Mouse (Mus musculus) midbrain, embryonic 12.5 days (tissue): Measurements from ENCODE around the gene Mindy2. TPM values are rescaled to one million over a fixed set of nuclear protein-coding genes. Genes with fewer than 3 reads are reported as not detected.
A peak's percentile ranks its signal among the peaks of the same experiment; 100 is the strongest.

Source experiments
- ATAC-seq: fragments of 200-750 bp; cut with Nextera tagmentation; 2 replicates; pipeline ENCODE4 v1.8.0; 2017; ENCODE audit warnings: low read depth, moderate TSS enrichment, moderate library complexity; ENCODE audit not compliant: low FRiP score
- H3K27ac ChIP-seq: fragments of 300-500 bp; sonication (generic); replicated peaks from 2 replicates; pipeline ENCODE4 v1.5.1; 2016; ENCODE audit warnings: mild to moderate bottlenecking
- H3K27me3 ChIP-seq: fragments of 300-500 bp; sonication (generic); 2 replicates; pipeline ENCODE4 v1.6.1; 2016; ENCODE audit warnings: mild to moderate bottlenecking
- H3K36me3 ChIP-seq: fragments of 300-500 bp; sonication (generic); 2 replicates; pipeline ENCODE4 v1.6.1; 2016
- H3K4me1 ChIP-seq: fragments of 300-500 bp; sonication (generic); 2 replicates; pipeline ENCODE4 v1.6.1; 2016
- H3K4me2 ChIP-seq: fragments of 300-500 bp; sonication (generic); replicated peaks from 2 replicates; pipeline ENCODE4 v1.6.1; 2016; ENCODE audit warnings: mild to moderate bottlenecking, moderate library complexity
- H3K4me3 ChIP-seq: fragments of 300-500 bp; sonication (generic); 2 replicates; pipeline ENCODE4 v1.5.1; 2016; ENCODE audit warnings: mild to moderate bottlenecking
- H3K9ac ChIP-seq: fragments of 300-500 bp; sonication (generic); replicated peaks from 2 replicates; pipeline ENCODE4 v1.6.1; 2016; ENCODE audit warnings: mild to moderate bottlenecking, moderate library complexity
- H3K9me3 ChIP-seq: fragments of 300-500 bp; sonication (generic); 2 replicates; pipeline ENCODE4 v1.6.1; 2016; ENCODE audit warnings: mild to moderate bottlenecking
- WGBS: fragments of 180-500 bp; shearing (Covaris S2); methylation state at CpG from one replicate; pipeline ENCODE4 v1.1.7; 2016; 5-methylcytosine and 5-hydroxymethylcytosine counted together
- polyA plus RNA-seq: library from polyadenylated mRNA; unstranded; fragments of >200 nt; fragmentation: Nextera tagmentation; extraction: Ambion mirVana; gene quantifications from 2 replicates; pipeline ENCODE4 v1.2.1, GENCODE M21; 2016

Gene Mindy2
- polyA plus RNA-seq, 1 experiment from 2014 or later: 19.4 TPM

DNA sequence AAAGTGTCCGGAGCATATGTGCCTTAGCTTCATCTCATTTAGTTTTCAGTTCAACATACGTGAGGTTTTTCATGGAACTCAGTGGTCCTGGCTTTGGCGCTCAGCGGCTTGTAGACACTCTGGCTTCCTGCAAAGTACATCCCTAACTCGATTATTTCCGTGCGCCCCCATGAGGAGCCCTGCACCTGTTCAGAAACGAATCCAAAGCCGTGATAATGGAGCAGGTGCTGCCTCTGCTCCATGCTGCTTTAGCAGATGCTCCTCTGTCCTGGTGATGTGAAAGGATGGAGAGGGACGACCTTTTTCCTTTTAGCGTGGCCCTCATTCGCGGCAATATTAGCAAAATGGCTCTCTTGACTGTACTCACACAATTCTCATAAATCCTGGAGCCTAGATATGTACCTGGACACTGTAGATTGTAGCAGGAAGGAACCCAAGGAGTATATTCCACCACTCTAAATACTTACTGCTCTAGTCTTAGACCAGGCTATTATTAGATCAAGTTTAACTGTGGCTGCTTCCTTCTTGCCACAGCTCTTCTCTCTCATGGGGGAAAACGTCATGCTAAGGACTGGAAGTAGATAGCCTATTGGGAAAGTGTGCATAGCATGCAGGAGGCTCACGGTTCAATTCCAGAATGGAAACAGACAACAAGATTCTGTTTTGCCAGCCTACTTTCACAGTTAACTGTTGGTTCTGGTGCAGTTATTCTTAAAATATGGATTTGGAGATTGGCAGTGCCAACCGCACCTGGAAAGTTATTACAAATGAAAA, 8.6 kb upstream of the Mindy2 start:
- no peak for ATAC-seq
- no peak overlapping the region for H3K9ac ChIP-seq
- H3K4me2 ChIP-seq: no peak overlapping the region
- H3K36me3 ChIP-seq: no peaks in the 10 kb centered on the region
- 74% methylated on average over 16 of the region's 16 CpGs for WGBS
- no peak overlapping the region for H3K27ac ChIP-seq
- no peak overlapping the region for H3K4me3 ChIP-seq
- no peaks in the 10 kb centered on the region for H3K27me3 ChIP-seq
- no peaks in the 10 kb centered on the region for H3K4me1 ChIP-seq
- 0 out of 2 replicates have a peak, but pooled peaks cover 3% of the 10 kb centered on the region for H3K9me3 ChIP-seq

DNA sequence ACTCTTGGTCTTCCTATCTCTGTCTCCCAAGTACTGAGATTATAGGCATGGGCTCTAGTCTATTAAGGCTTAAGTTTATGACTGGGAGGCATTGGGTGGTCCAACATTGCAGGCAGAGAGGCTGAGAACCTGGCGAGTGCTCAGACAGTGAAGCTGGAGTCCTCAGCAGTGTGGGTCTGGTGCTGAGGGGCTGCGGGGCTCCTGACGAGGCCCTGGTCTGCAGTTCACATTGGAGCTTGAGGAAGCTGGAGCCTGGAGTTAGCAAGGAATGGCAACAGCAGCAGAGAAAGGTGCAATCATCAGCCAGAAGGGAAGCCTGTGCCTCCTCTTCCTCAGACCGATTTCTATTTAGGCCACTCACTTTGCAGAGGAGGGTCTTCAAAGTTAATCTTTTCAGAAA, 7.9 kb upstream of the Mindy2 start:
- H3K9ac ChIP-seq: no peak overlapping the region
- H3K27me3 ChIP-seq: no peaks in the 10 kb centered on the region
- H3K4me1 ChIP-seq: no peaks in the 10 kb centered on the region
- no peak overlapping the region for H3K27ac ChIP-seq
- no peak overlapping the region for H3K4me3 ChIP-seq
- H3K9me3 ChIP-seq: 0 out of 2 replicates have a peak, but pooled peaks cover 3% of the 10 kb centered on the region
- no peak for ATAC-seq
- H3K4me2 ChIP-seq: no peak overlapping the region
- WGBS: 85% methylated on average over 4 of the region's 4 CpGs
- H3K36me3 ChIP-seq: no peaks in the 10 kb centered on the region

DNA sequence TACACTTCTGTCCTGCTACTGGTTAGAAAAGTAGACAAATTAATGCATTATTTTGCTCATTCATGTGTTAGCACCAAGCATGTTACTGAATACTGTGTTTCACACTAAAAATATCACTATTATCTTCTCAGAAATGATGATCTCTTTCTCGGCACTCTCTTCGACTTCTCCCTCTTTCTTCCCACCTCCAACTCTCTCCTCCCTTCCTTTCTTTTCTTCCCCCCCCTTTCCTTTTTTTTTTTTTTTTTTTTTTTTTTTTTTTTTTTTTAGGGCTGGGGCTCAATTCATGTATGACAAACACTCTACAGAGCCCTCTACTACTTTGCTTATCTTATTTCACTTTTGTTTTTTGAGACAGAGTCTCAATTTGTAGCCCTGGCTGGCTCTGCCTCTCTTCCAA, 1.3 kb upstream of the Mindy2 start:
- Histone ChIP-seq H3K4me3 (no peak overlapping the region), H3K4me1 (peaks cover 8% of the 10 kb centered on the region), H3K4me2 (no peak overlapping the region), H3K9ac (no peak overlapping the region), H3K9me3 (no peaks in the 10 kb centered on the region), H3K27ac (no peak overlapping the region), H3K36me3 (no peaks in the 10 kb centered on the region), H3K27me3 (no peaks in the 10 kb centered on the region)
- WGBS: 69% methylated on average over 2 of the region's 2 CpGs
- ATAC-seq: no peak

DNA sequence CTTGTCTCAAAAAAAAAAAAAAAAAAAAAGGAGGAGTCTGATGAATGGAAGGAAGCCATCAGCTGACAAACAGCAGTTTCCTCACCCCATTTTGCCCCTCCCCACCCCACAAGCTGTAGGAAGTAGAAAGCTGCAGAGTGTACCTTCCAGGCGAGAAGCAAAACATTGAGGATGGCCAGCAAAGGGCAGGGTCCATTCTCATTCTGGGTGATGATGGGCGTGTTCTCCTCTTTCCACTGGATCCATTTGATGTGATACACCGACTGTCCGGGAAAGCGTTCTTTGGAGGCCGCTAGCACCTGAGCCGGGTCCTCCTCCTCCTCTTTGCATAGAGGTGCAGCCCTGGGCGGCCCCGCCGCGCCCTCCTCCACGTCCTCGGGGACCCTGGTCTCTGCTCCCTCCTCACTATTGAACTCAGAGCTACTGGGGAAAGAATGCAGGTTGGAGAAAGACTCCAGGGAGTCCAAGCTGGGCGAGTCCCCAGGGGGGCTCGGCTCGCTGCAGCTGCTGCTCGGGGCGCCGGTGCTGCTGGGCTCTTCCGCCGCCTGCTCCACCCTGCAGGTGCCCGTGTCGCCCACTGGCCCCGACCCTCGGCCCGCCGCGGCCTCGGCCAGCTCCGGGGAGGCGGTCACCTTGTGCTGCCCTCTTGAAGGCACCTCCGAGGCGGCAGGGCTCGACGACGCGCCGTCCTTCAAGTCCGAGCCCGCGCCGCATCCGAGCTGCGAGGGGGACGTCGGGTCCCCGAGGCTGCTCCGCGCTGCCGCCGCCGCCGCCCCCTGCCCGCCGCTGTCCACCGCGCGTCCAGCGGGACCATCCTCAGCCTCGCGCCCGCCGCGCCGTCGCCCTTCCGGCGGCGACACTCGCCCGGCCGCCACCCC, 605 bp downstream of the Mindy2 start, which contains the start of gene Gm10642:
Gene Gm10642 (plus strand): TSS at position 122 of the 878 bp plus-strand sequence.
- H3K9ac ChIP-seq: peak within 1 kb of the TSS; percentile 91
- H3K4me2 ChIP-seq: peak within 1 kb of the TSS; percentile 81
- peaks cover 8% of the 10 kb centered on the region for H3K4me1 ChIP-seq
- H3K27me3 ChIP-seq: no peaks in the 10 kb centered on the region
- ATAC-seq: peak; percentile 67
- H3K36me3 ChIP-seq: no peaks in the 10 kb centered on the region
- H3K4me3 ChIP-seq: peak within 1 kb of the TSS; percentile 90
- no peaks in the 10 kb centered on the region for H3K9me3 ChIP-seq
- H3K27ac ChIP-seq: peak within 1 kb of the TSS; percentile 95
- under 1% methylated on average over 69 of the region's 72 CpGs for WGBS

DNA sequence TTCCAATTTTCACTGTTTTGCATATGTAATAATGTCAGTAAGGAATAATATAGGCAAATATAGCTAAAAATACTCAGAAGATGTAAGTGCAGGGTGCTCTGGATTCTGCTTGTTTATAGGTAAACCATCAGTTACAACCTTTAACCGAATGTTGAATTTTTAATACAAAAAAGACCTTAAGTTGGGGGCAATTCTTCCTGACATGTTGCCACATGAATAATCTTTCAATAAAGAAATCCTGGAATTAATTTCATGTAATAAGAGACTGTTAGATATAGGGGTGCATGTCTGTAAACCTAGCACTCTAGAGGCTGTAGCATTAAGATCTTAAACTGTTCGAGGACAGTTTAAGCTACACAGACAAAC, 1.2 kb downstream of the Mindy2 start:
- H3K27ac ChIP-seq: no peak overlapping the region
- no peaks in the 10 kb centered on the region for H3K36me3 ChIP-seq
- H3K9ac ChIP-seq: 0 out of 2 replicates have a peak overlapping the region, but pooled peaks have one; percentile 7
- H3K4me3 ChIP-seq: peak overlapping the region; percentile 90
- H3K4me2 ChIP-seq: peak overlapping the region; percentile 81
- H3K9me3 ChIP-seq: no peaks in the 10 kb centered on the region
- ATAC-seq: no peak
- no peaks in the 10 kb centered on the region for H3K27me3 ChIP-seq
- WGBS: 37% methylated on average over 2 of the region's 2 CpGs
- H3K4me1 ChIP-seq: peaks cover 8% of the 10 kb centered on the region

DNA sequence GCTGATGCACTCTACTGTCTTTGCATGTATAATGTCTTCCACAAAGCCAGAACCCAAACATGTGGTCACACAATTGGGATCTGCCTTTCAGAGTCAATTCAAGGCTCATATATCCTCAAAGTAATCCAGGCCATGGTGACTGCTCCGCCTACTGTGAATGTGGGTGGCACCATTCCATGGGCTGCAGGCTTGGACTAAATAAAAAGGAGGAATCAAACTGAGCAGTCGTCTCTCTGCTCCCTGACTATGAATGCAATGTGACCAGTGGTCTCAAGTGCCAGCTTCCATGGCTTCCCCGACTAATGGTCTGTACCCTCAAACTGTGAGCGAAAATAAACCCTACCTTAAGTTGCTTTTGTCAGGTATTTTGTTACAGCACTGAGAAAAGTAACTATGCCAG, 2.5 kb downstream of the Mindy2 start:
- ATAC-seq: no peak
- 66% methylated on average over 4 of the region's 4 CpGs for WGBS
- Histone ChIP-seq H3K9me3 (no peaks in the 10 kb centered on the region), H3K36me3 (no peaks in the 10 kb centered on the region), H3K27me3 (no peaks in the 10 kb centered on the region), H3K4me3 (peak overlapping the region; percentile 15), H3K4me1 (peaks cover 8% of the 10 kb centered on the region), H3K27ac (no peak overlapping the region), H3K9ac (no peak overlapping the region), H3K4me2 (peak overlapping the region; percentile 36)

DNA sequence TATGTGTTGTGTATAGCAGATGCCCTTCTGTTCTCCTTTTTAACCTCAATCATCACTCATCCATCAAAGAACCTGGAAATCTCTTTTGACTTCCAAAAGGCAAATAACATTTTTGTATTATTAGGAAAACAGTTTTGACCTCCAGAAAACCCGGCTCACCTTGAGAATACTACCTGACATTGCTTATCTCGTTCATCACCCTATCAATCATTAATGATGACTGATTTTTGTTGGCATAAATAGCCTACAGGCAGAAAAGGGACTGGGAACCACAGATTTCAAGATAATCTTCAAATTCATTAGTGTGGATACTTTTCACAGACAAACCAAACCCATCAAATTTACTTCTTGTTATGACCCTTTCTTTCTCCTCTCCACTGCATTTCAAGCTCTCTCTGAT, 3.1 kb downstream of the Mindy2 start:
- peak overlapping the region; percentile 15 for H3K4me3 ChIP-seq
- H3K9me3 ChIP-seq: no peaks in the 10 kb centered on the region
- no peaks in the 10 kb centered on the region for H3K27me3 ChIP-seq
- no peak overlapping the region for H3K27ac ChIP-seq
- peak overlapping the region; percentile 36 for H3K4me2 ChIP-seq
- peaks cover 8% of the 10 kb centered on the region for H3K4me1 ChIP-seq
- no peaks in the 10 kb centered on the region for H3K36me3 ChIP-seq
- H3K9ac ChIP-seq: no peak overlapping the region
- WGBS: 84% methylated on average over 2 of the region's 2 CpGs
- ATAC-seq: no peak

DNA sequence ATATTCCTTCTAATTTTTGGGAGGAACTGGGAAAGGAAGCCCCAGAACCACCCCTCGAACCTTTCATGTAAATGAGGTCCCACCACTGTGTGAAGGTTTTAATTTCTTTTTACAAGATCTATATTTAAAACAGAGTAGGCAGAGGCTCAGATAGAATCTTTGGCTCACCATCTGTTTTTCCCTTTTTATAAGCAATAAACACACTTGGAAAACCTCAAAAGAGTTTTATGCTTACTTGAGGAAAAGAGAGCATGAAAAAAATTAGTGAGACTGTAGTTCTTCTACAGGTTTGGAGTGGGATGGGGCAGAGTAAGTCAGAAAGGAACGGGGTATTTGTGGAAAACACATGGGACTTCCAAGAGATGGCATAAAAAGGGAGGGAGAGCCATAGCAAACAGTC, 4.8 kb downstream of the Mindy2 start:
- no peaks in the 10 kb centered on the region for H3K9me3 ChIP-seq
- 81% methylated on average over 2 of the region's 2 CpGs for WGBS
- no peak overlapping the region for H3K27ac ChIP-seq
- H3K36me3 ChIP-seq: no peaks in the 10 kb centered on the region
- no peak overlapping the region for H3K4me2 ChIP-seq
- H3K27me3 ChIP-seq: no peaks in the 10 kb centered on the region
- H3K9ac ChIP-seq: no peak overlapping the region
- no peak overlapping the region for H3K4me3 ChIP-seq
- H3K4me1 ChIP-seq: peaks cover 5% of the 10 kb centered on the region
- no peak for ATAC-seq

DNA sequence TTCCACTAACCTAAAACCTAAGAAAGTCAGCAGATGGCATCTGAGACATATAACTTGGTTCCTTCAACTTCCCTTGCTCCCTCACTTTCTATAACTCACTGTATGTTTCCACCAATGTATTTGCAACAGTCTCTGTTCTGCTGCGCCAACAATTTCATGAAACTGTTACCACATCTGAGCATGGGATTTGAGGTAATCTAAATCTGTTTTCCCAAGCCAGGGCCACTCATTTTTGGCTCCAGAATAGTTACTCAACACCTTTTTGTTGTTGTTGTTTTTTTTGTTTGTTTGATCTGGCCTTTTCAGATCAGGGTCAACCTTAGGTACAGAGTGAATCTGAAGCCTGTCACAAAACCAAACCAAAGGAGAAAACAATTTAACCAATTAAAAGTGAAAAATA, 6.0 kb downstream of the Mindy2 start:
- Histone ChIP-seq H3K4me2 (no peak overlapping the region), H3K4me3 (no peak overlapping the region), H3K9me3 (no peaks in the 10 kb centered on the region), H3K27ac (no peak overlapping the region), H3K27me3 (no peaks in the 10 kb centered on the region), H3K9ac (no peak overlapping the region), H3K36me3 (no peaks in the 10 kb centered on the region), H3K4me1 (peaks cover 5% of the 10 kb centered on the region)
- 95% methylated on average over 1 of the region's 1 CpGs for WGBS
- no peak for ATAC-seq

DNA sequence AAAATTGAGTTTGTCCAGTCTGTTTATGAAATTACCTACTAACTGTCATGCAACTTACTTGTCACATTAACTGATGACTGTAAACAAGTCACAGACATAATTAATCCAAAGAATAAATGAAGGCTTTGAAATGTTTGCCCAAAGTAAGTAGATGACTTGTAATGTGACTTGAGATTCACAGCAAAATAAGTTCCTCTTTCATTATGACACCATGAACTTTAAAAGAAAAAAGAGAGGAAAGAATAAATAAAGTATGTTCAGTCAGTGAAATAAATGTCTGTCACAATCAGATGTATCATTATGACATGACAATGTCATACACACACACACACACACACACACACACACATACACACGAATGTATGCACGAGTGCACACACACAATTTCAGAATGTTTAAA, 6.7 kb downstream of the Mindy2 start:
- Histone ChIP-seq H3K9ac (no peak overlapping the region), H3K36me3 (no peaks in the 10 kb centered on the region), H3K4me1 (peaks cover 5% of the 10 kb centered on the region), H3K4me3 (no peak overlapping the region), H3K4me2 (no peak overlapping the region), H3K27ac (no peak overlapping the region), H3K27me3 (no peaks in the 10 kb centered on the region), H3K9me3 (no peaks in the 10 kb centered on the region)
- WGBS: 93% methylated on average over 2 of the region's 2 CpGs
- ATAC-seq: no peak

DNA sequence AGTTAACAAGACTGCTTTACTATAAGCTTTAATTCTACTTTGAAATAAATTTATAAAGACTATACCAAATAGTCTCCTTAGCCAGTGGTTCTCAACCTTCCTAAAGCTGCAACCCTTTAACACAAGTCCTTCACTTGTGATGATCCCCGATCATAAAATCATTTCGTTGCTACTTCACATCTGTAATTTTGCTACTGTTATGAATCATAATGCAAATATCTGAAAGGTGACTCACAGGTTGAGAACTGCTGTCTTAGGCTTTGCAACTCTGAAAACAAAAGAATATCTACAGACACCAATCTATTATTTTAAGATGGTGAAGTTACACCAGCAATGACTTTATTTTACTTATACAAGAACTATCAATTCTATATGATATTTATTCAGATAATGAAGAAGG, 20.2 kb downstream of the Mindy2 start:
- no peak overlapping the region for H3K9ac ChIP-seq
- no peak overlapping the region for H3K27ac ChIP-seq
- no peak for ATAC-seq
- no peaks in the 10 kb centered on the region for H3K9me3 ChIP-seq
- H3K4me3 ChIP-seq: no peak overlapping the region
- WGBS: 92% methylated on average over 2 of the region's 2 CpGs
- H3K4me2 ChIP-seq: no peak overlapping the region
- no peaks in the 10 kb centered on the region for H3K4me1 ChIP-seq
- no peaks in the 10 kb centered on the region for H3K27me3 ChIP-seq
- no peaks in the 10 kb centered on the region for H3K36me3 ChIP-seq

DNA sequence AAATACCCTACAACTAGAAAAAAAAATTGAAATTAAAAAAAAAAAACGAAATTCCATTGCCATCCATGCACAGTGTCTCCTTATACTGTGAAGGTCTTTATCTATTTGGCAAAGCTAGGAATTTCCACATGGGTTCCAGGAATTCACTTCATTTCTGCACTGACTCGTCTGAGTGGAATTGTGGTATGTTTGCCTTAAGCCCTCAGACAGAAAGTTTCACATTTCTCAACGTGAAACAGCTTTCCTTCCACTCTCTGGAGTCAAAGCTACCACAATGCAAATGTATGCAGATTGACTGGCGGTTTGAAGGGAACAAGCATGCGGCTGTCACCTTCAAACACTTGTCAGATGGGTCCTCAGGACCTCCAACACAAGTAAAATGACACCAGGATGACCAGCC, 25.3 kb downstream of the Mindy2 start:
- Histone ChIP-seq H3K4me3 (no peak overlapping the region), H3K27me3 (no peaks in the 10 kb centered on the region), H3K4me2 (no peak overlapping the region), H3K4me1 (no peaks in the 10 kb centered on the region), H3K36me3 (no peaks in the 10 kb centered on the region), H3K27ac (no peak overlapping the region), H3K9me3 (no peaks in the 10 kb centered on the region), H3K9ac (no peak overlapping the region)
- no peak for ATAC-seq
- 29% methylated on average over 5 of the region's 5 CpGs for WGBS
